Mouse (Mus musculus) urinary bladder, adult 2 months (tissue): ENCODE results near the gene Ifnk. TPM values are rescaled to one million over a fixed set of nuclear protein-coding genes. Genes with fewer than 3 reads are reported as not detected.

Source experiments
- DNase-seq: peaks from one replicate; pipeline ENCODE4 v3.0.0; 2022; ENCODE audit warnings: low spot score
- polyA plus RNA-seq: library from polyadenylated mRNA; depleted of rRNA; stranded (reverse); fragments of >200 nt; gene quantifications from 2 replicates; pipeline ENCODE4 v1.2.3, GENCODE M21; 2012; rRNA removed

The Ifnk gene
- polyA plus RNA-seq, 1 experiment = not detected

DNA sequence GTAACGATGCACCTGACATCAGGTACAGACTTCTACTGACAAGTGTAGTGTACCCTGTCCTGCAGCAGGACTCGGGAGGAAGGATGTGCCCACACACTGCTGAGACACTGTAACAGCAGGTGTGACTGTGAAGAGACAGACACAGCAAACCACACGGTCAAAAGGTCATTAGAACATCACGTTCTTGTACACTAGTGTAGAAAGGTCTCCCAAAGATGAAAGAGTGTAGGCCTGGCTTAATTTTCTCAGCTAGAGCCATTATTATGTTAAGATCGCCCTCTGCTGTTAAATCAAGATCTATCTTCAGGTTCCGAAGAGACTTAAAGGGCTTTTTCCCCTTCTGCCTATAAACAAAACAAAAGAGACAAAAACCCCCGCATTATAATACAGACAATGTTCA, 40.9 kb downstream of the Ifnk start:
- no peak for DNase-seq

DNA sequence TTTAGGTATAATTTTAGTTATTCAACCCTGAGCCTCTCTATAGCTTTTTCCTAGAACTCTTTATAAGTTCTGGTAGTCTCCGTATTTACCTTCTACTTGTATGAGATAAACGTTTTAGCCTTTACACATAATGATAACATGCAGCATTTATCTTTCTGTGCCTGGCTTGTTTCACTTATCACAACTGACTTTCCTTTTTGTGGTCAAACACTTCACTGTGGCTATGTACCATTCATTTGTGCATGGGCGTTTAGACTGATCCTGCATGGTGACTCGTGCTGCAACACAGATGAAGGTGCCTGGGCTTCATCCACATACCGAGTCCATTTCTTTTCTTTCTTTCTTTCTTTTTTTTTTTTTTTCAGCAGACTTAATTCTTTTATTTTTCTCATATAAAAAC, 49.8 kb downstream of the Ifnk start:
- no peak for DNase-seq

Other genes with a start within 250 kb of the Ifnk start
- 4.1 and 4.2 TPM in 2 replicates for gene Mob3b, start 5.4 kb downstream of the Ifnk start, polyA plus RNA-seq
- gene C9orf72, start 74.1 kb downstream of the Ifnk start, polyA plus RNA-seq = 14.7 and 15.9 TPM in 2 replicates